Mouse (Mus musculus): ENCODE measurements at regions not wholly inside any gene's neighbourhood (a gene's known extent, or its start where the extent isn't known, plus 50 kb on each side); places are given as distances from the start of the nearest gene placed in this dataset.

DNA sequence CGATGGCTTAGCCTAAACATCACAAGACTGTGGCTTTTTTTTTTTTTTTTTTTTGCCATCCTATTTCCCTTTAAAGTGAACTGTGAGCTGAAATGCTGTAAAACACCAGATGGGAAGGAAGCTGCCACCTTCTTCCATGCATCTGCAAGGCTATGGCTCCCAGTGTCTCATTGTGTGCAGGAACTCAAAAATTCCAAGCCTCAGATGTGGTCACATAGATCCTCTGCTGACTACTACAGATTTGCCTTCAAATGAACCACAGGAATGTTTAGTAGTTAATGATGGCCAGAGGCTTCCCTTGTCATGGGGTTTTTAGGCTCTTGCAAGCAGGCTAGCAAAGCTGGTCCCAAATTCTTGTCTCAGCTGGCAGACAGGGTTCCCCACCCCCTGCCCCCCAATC, 114.9 kb upstream of the Robo2 start:
- Histone ChIP-seq H3K4me2 (replicated peaks; ENCODE audit: low read depth, low read length) (no peak overlapping the region), H3K4me1 (ENCODE audit: control insufficient read depth, insufficient read depth, low read length) (no peaks in the 10 kb centered on the region), H3K4me3 (ENCODE audit: low read depth, low read length) (no peak overlapping the region), H3K9me3 (ENCODE audit: control insufficient read depth, low read depth, low read length) (no peaks in the 10 kb centered on the region), H3K36me3 (ENCODE audit: control insufficient read depth, insufficient read depth, low read length) (no peaks in the 10 kb centered on the region), H3K9ac (replicated peaks; ENCODE audit: low read depth, low read length) (no peak overlapping the region), H3K27ac (ENCODE audit: low read length) (no peak overlapping the region), H3K27me3 (ENCODE audit: control insufficient read depth, insufficient read depth, low read length) (no peaks in the 10 kb centered on the region)
- ATAC-seq (ENCODE audit: insufficient number of reproducible peaks, insufficient read depth, low FRiP score, low read depth) = no peak
- 35% methylated on average over 1 of the region's 1 CpGs for WGBS

DNA sequence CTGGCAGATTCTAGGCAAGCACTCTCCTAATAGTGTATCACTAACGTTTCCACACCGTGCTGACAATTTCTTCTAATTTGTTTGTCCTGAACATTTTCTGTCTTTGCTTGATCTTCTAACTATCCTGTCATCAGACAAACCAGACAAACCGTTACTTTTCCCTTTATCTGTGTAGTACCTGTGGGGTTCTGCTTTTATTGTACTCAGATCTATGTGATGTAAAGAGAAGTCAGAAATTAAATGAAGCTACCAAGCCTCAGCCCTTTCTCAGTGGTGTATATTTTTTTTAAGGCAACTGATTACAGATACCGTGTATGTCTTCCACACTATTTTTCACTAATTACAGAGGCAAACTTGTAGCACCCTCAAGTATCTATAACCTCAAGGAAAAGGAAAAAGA, 108.9 kb upstream of the Robo2 start:
- H3K4me1 ChIP-seq (ENCODE audit: control insufficient read depth, insufficient read depth, low read length) = no peaks in the 10 kb centered on the region
- H3K27me3 ChIP-seq (ENCODE audit: control insufficient read depth, insufficient read depth, low read length) = no peaks in the 10 kb centered on the region
- no peak overlapping the region for H3K4me2 ChIP-seq (replicated peaks; ENCODE audit: low read depth, low read length)
- WGBS = 70% methylated on average over 4 of the region's 4 CpGs
- no peak overlapping the region for H3K4me3 ChIP-seq (ENCODE audit: low read depth, low read length)
- no peak overlapping the region for H3K27ac ChIP-seq (ENCODE audit: low read length)
- H3K36me3 ChIP-seq (ENCODE audit: control insufficient read depth, insufficient read depth, low read length) = no peaks in the 10 kb centered on the region
- no peak for ATAC-seq (ENCODE audit: insufficient number of reproducible peaks, insufficient read depth, low FRiP score, low read depth)
- no peak overlapping the region for H3K9ac ChIP-seq (replicated peaks; ENCODE audit: low read depth, low read length)
- no peaks in the 10 kb centered on the region for H3K9me3 ChIP-seq (ENCODE audit: control insufficient read depth, low read depth, low read length)

DNA sequence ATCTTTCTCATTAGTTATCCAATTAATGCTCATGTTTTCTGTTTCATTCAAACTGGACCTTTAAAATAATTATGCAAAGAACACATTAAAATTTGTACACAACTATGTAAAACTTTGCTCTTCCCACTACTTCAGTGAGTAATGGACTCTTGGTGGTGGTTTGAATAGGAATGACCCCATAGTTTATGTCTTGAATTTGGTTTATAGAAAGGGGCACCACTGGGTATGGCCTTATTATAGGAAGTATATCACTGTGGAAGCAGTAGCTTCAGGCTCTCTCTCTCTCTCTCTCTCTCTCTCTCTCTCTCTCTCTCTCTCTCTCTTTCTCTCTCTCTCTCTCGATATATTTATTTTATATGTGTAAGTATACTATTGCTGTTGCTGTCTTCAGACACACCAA, 106.3 kb upstream of the Robo2 start:
- no peak for ATAC-seq (ENCODE audit: insufficient number of reproducible peaks, insufficient read depth, low FRiP score, low read depth)
- Histone ChIP-seq H3K4me1 (ENCODE audit: control insufficient read depth, insufficient read depth, low read length) (no peaks in the 10 kb centered on the region), H3K4me3 (ENCODE audit: low read depth, low read length) (no peak overlapping the region), H3K27me3 (ENCODE audit: control insufficient read depth, insufficient read depth, low read length) (no peaks in the 10 kb centered on the region), H3K4me2 (replicated peaks; ENCODE audit: low read depth, low read length) (no peak overlapping the region), H3K27ac (ENCODE audit: low read length) (no peak overlapping the region), H3K36me3 (ENCODE audit: control insufficient read depth, insufficient read depth, low read length) (no peaks in the 10 kb centered on the region), H3K9ac (replicated peaks; ENCODE audit: low read depth, low read length) (no peak overlapping the region), H3K9me3 (ENCODE audit: control insufficient read depth, low read depth, low read length) (no peaks in the 10 kb centered on the region)
- 94% methylated on average over 1 of the region's 1 CpGs for WGBS

DNA sequence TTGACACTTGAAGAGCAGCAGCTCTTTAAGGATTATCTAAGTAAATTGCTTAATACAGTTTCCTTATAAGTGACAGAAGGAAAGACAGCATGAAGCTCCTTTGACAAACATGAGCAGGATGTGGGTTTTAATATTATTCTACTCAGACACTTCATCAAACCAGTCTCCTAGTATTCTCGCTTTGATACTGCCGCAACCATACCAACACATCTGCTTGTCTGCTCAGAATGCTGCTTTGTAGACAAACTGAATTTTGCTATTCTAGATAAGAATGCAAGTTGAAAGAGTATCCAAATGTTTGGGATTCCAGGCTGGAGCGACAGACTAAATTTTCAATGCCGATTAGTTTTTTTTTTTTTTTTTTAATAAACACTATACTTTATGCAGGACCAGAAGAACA, 105.7 kb upstream of the Robo2 start:
- no peak overlapping the region for H3K9ac ChIP-seq (replicated peaks; ENCODE audit: low read depth, low read length)
- H3K4me2 ChIP-seq (replicated peaks; ENCODE audit: low read depth, low read length) = no peak overlapping the region
- WGBS = 83% methylated on average over 4 of the region's 4 CpGs
- no peak for ATAC-seq (ENCODE audit: insufficient number of reproducible peaks, insufficient read depth, low FRiP score, low read depth)
- H3K36me3 ChIP-seq (ENCODE audit: control insufficient read depth, insufficient read depth, low read length) = no peaks in the 10 kb centered on the region
- no peaks in the 10 kb centered on the region for H3K9me3 ChIP-seq (ENCODE audit: control insufficient read depth, low read depth, low read length)
- no peaks in the 10 kb centered on the region for H3K27me3 ChIP-seq (ENCODE audit: control insufficient read depth, insufficient read depth, low read length)
- no peaks in the 10 kb centered on the region for H3K4me1 ChIP-seq (ENCODE audit: control insufficient read depth, insufficient read depth, low read length)
- H3K4me3 ChIP-seq (ENCODE audit: low read depth, low read length) = no peak overlapping the region
- no peak overlapping the region for H3K27ac ChIP-seq (ENCODE audit: low read length)

DNA sequence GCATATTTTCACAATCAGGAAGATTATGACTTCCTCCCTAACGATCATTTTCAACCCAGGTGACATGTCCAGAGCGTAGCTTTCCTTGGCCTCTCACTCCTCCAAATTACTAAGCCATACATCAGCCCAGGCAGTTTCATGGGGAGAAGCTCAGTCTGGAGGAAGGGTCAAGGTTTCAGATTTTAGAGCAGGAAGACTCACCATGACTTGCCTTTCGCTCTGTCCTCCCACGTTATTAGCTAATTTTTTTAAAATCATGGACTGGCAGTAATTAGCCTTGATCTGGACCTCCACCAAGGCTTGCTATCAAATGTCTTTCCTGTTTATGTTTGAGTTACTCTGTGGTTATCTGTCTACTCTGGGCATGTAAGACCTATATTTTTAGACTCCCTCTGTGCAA, 102.9 kb upstream of the Robo2 start:
- Histone ChIP-seq H3K27ac (ENCODE audit: low read length) (no peak overlapping the region), H3K9me3 (ENCODE audit: control insufficient read depth, low read depth, low read length) (no peaks in the 10 kb centered on the region), H3K36me3 (ENCODE audit: control insufficient read depth, insufficient read depth, low read length) (no peaks in the 10 kb centered on the region), H3K4me2 (replicated peaks; ENCODE audit: low read depth, low read length) (no peak overlapping the region), H3K4me3 (ENCODE audit: low read depth, low read length) (no peak overlapping the region), H3K27me3 (ENCODE audit: control insufficient read depth, insufficient read depth, low read length) (no peaks in the 10 kb centered on the region), H3K9ac (replicated peaks; ENCODE audit: low read depth, low read length) (no peak overlapping the region), H3K4me1 (ENCODE audit: control insufficient read depth, insufficient read depth, low read length) (no peaks in the 10 kb centered on the region)
- ATAC-seq (ENCODE audit: insufficient number of reproducible peaks, insufficient read depth, low FRiP score, low read depth) = no peak
- 52% methylated on average over 4 of the region's 4 CpGs for WGBS

DNA sequence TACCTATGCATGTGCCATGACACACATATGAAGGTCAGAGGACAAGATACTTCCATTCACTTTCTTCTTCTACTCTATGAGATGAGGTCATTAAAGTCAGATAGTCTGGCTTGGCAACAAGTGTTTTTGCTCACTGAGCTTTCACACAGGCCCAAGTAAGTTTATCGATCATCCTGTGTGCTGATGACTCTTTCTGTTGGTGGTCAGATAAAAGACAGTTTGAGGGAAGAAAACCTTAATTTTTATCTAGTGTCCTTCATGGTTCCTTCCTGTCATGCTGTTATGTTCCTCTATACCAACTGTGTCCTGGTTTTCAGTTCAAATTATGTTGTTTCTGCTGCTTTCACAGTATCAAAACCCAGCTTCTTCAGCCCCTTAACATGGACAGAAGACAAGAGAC, 98.8 kb upstream of the Robo2 start:
- no peak overlapping the region for H3K9ac ChIP-seq (replicated peaks; ENCODE audit: low read depth, low read length)
- 90% methylated on average over 1 of the region's 1 CpGs for WGBS

DNA sequence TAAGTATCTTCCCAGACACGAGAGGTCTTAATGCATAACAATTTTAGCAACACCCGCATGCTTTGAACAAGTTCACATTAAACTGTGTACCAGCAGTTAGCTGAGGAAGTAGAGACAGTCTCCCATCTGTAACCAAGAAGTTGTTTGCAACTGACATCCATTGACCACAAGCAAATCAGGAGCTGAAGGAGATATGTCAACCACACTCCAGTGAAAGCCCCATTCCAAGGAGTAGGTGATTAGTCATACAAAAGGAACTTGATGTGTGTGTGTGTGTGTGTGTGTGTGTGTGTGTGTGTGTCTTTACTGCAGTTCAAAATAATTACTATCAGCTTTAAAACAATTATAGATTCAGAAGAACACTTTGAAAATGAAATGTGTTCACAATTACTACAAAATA, 97.9 kb upstream of the Robo2 start:
- Histone ChIP-seq H3K9me3 (ENCODE audit: control insufficient read depth, low read depth, low read length) (no peaks in the 10 kb centered on the region), H3K27me3 (ENCODE audit: control insufficient read depth, insufficient read depth, low read length) (no peaks in the 10 kb centered on the region), H3K9ac (replicated peaks; ENCODE audit: low read depth, low read length) (no peak overlapping the region), H3K4me3 (ENCODE audit: low read depth, low read length) (no peak overlapping the region), H3K27ac (ENCODE audit: low read length) (no peak overlapping the region), H3K4me2 (replicated peaks; ENCODE audit: low read depth, low read length) (no peak overlapping the region), H3K36me3 (ENCODE audit: control insufficient read depth, insufficient read depth, low read length) (no peaks in the 10 kb centered on the region), H3K4me1 (ENCODE audit: control insufficient read depth, insufficient read depth, low read length) (no peaks in the 10 kb centered on the region)
- no peak for ATAC-seq (ENCODE audit: insufficient number of reproducible peaks, insufficient read depth, low FRiP score, low read depth)
- 92% methylated on average over 2 of the region's 2 CpGs for WGBS

More for the DNA sequence above, 98.8 kb upstream of the Robo2 start:
- Histone ChIP-seq H3K4me2 (replicated peaks; ENCODE audit: low read depth, low read length) (no peak overlapping the region), H3K4me1 (ENCODE audit: control insufficient read depth, insufficient read depth, low read length) (no peaks in the 10 kb centered on the region), H3K27me3 (ENCODE audit: control insufficient read depth, insufficient read depth, low read length) (no peaks in the 10 kb centered on the region), H3K36me3 (ENCODE audit: control insufficient read depth, insufficient read depth, low read length) (no peaks in the 10 kb centered on the region), H3K27ac (ENCODE audit: low read length) (no peak overlapping the region), H3K9me3 (ENCODE audit: control insufficient read depth, low read depth, low read length) (no peaks in the 10 kb centered on the region), H3K4me3 (ENCODE audit: low read depth, low read length) (no peak overlapping the region)
- ATAC-seq (ENCODE audit: insufficient number of reproducible peaks, insufficient read depth, low FRiP score, low read depth) = no peak

DNA sequence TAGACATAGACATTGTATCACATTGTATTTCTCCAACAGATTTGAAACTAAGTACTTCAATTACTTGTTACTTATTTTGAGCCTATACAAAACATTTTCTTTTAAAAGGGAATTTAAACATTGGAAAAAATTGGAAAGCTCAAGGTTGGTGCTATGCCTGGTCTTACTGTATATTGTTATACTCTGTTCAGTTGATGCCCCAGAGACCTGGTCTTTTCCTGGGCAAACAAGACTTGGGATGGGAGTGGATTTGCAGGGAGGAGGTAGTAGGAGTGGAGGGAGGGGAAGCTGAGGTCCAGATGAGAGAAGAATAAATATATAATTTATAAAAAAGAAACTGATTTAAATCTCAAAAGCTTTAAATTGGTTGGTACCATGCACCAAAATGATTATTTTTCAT, 95.1 kb upstream of the Robo2 start:
- Histone ChIP-seq H3K27me3 (ENCODE audit: control insufficient read depth, insufficient read depth, low read length) (no peaks in the 10 kb centered on the region), H3K4me3 (ENCODE audit: low read depth, low read length) (no peak overlapping the region), H3K4me2 (replicated peaks; ENCODE audit: low read depth, low read length) (no peak overlapping the region), H3K4me1 (ENCODE audit: control insufficient read depth, insufficient read depth, low read length) (no peaks in the 10 kb centered on the region), H3K36me3 (ENCODE audit: control insufficient read depth, insufficient read depth, low read length) (no peaks in the 10 kb centered on the region), H3K9me3 (ENCODE audit: control insufficient read depth, low read depth, low read length) (no peaks in the 10 kb centered on the region), H3K9ac (replicated peaks; ENCODE audit: low read depth, low read length) (no peak overlapping the region), H3K27ac (ENCODE audit: low read length) (no peak overlapping the region)
- no peak for ATAC-seq (ENCODE audit: insufficient number of reproducible peaks, insufficient read depth, low FRiP score, low read depth)

DNA sequence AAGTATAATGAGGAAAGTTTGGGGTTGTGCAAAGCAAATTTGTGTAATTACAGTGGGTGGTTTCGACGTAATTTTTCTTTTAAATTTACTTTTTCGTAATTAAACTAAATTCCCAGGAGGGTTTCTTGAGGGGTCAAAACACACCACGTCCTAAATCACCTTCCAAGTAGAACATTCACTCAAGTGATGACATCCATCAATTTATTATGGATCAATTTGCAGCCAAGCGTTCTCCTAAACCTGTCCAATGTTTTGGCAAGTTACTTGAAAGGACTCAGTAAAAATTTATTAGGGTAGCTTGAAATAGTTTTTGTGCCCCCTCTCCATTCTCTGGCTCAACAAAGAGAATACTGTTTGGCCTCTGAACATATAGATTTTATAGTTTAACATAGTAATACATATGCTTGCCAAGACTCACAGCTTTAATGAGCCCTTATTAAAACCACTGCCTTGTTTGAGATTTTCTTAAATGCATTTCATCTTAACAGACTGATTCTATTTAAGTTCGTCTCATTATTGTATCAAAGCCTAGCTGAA, 94.6 kb upstream of the Robo2 start:
- Histone ChIP-seq H3K27me3 (ENCODE audit: control insufficient read depth, insufficient read depth, low read length) (no peaks in the 10 kb centered on the region), H3K27ac (ENCODE audit: low read length) (no peak overlapping the region), H3K4me3 (ENCODE audit: low read depth, low read length) (no peak overlapping the region), H3K9me3 (ENCODE audit: control insufficient read depth, low read depth, low read length) (no peaks in the 10 kb centered on the region), H3K4me2 (replicated peaks; ENCODE audit: low read depth, low read length) (no peak overlapping the region), H3K36me3 (ENCODE audit: control insufficient read depth, insufficient read depth, low read length) (no peaks in the 10 kb centered on the region), H3K9ac (replicated peaks; ENCODE audit: low read depth, low read length) (no peak overlapping the region), H3K4me1 (ENCODE audit: control insufficient read depth, insufficient read depth, low read length) (no peaks in the 10 kb centered on the region)
- 74% methylated on average over 6 of the region's 6 CpGs for WGBS
- ATAC-seq (ENCODE audit: insufficient number of reproducible peaks, insufficient read depth, low FRiP score, low read depth) = no peak

Data from stomach, embryonic 14.5 days (tissue).